Mouse (Mus musculus): Measurements from ENCODE around the gene Rbm3.
A peak's percentile ranks its signal among the peaks of the same experiment; 100 is the strongest.
"Not testable (repeated sequence)": the region's sequence is repeated elsewhere in the genome, so short reads cannot be mapped to it uniquely, and the experiment has no call there.

Rbm3 gene

DNA sequence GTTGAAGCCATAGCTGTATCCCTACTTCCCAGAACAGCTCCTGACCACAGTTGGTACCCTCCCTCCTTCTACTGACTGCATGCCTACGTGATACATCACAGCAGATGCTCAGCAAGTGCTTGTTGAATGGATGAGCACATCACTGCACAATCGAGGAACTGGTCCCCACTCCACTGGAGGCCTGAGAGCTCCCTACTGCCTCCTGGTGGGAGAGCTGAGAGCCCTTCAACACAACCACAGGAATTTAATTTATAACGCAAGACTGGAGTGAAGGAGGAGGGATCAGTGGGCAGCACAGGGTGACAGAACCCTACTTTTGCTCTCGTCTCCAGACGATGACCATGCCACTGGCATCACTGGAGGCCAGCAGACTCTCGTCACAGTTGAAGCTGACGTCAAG lies 20.4 kb downstream of the Rbm3 start:
- DNase-seq = no peak

DNA sequence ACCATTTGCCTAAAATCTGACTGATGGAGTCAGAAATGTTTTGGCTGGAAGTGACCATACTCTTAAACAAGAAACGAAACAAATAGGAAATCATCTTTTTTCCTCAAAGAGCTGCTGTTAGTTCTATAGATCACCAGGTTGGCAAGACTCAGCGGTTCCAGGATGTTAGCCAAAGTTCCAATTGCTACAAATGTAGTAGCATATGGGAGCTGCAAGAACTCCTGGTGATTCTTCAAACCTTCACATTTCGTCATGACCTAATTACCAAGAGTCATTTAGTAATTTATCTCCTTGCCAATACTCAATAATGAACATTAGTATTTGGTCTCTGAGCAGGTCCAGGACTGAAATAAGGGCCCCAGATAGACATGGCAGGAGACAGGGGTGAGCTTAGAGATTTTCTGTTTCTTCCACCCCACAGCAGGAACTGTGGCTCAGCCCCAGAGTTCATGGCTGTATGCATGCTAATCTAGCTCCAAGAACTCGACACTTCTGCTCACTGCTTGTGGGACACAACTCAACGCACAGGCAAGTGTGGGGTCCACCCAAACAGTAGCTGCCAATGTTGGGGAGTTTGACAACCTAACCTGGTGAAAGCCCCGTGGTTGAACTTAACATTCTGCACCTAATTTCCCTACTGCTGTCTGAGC lies 21.7 kb downstream of the Rbm3 start:
- no peak for DNase-seq

DNA sequence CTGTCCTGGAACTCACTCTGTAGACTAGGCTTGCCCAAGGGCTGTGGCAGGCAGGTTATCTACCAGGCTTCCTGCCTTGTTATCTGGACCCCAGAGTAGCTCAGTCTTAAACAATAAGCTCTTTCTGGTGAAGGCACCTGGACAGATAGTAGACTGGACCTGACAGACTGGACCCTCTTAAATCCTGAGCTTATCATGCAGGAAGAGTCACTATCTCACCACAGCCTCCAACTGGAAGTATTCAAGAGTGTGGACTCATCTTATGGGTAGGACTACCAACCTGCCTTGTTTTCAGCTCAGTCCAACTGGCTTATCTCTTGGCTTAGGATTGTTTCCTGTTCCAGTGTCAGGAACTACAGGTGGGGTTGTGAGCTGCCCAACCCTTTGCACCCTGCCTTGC lies 28.4 kb downstream of the Rbm3 start:
- DNase-seq = no peak

DNA sequence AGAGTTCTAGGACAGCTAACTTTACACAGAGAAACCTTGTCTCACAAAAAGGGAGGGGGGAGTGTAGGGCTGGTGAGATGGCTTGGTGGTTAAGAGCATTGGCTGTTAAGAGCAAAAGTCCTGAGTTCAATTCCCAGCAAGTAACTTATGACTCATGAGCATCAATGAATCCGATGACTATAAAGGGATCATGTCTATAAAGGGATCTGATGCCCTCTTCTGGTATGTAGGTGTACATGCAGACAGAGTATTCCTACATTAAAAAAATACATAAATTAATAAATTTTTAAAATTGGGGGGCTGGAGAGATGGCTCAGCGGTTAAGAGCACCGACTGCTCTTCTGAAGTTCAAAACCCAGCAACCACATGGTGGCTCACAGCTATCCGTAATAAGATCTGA lies 30.4 kb downstream of the Rbm3 start:
- no peak for DNase-seq

DNA sequence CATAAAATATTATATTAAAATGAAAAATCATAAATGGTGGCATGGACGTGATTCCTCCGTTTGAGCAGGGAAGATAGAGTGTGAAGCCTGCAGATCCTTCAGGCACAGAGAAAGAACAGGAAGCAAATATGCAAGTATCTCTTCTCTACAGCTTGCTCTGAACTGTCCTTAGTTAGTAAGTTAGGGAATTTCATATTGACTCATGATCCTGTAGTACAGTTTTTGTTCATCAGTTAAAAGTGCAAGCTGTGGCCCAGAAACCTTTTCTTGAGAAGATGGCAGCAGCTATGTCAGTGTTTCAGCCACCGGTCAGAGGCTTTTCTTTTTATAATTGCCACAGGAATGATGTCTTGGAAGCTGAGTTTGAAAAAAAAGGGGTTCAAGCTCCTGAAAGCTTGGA lies 40.7 kb downstream of the Rbm3 start:
- DNase-seq = no peak

DNA sequence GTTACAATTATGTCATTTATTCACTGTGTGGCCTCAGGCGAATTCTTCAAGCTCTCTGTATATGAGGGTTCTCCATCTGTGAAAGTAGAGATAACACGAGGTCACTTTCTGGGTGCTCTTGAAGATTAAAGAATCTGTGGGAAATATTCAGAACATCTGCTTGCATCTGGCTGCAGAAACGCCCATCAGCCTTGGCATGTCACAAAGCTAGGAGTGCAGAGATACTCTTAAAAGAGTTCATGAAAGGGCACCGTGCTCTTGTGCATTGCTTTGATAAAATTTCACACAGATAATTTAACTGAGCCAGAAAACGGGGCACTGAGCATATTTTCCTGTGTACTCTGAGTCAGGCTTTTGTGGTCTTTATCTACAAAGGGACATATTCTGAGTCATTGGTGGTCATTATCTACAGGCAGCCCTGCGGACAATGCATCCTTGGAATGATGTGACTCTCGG lies 43.4 kb downstream of the Rbm3 start:
- no peak for DNase-seq

DNA sequence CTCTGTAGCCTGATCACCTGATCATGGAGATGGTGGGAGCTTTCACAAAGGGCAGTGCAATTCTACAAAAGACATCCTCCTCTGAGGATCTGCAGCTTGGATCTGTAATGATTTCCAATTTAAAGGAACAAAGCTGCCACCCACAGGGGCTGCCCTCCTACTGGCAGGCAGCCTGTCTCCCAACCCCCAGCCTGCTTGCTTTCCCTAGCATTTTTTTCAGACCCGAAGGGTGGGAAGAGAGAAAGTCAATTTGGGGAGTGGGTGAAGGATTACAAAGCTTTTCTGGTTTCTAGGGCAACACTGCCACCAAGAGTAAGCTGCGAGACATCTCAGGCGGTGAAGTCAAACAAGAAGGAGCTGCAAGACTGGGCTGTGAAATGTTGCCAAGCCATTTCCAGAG lies 44.7 kb downstream of the Rbm3 start:
- no peak for DNase-seq

DNA sequence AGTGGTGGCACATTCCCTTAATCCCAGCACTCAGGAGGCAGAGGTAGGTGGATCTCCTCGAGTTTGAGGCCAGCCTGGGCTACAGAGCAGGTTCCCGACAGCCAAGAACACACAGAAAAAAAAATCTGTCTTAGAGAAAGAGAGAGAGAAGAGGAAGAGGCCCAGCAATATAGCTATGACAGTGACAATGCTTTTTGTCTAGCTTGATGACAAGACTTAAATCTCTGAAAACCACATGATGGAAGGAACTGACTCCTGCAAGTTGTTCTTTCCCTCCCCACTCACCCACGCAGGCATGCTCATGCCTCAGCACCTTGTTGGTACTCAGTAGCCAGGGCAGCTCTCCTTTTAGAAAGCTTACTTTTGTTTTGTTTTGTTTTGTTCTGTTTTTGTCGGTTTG lies 46.2 kb downstream of the Rbm3 start:
- DNase-seq = no peak

DNA sequence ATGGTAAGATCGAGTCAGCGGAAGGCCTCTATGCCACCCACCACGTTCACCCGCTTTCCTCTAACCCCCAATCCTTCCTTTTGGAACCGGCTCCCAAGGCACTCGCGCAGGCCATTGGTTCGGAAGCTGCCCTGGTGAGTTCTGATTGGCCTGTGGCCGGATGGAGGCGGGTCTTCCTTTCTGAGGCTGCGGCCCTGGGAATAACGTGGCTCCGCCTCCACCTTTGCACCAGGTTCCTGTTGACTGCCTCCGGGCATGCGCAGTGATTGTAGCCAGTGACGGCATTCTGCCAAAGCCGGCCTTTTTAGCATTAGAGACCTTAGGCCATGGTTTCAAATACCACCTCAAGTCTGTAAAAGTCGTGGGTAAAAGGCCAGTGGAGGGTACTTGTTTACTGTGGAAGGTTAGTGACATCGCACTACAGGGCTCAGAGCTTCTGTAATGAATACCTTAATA lies 48.9 kb downstream of the Rbm3 start:
- DNase-seq = peak; percentile 90 to 95

DNA sequence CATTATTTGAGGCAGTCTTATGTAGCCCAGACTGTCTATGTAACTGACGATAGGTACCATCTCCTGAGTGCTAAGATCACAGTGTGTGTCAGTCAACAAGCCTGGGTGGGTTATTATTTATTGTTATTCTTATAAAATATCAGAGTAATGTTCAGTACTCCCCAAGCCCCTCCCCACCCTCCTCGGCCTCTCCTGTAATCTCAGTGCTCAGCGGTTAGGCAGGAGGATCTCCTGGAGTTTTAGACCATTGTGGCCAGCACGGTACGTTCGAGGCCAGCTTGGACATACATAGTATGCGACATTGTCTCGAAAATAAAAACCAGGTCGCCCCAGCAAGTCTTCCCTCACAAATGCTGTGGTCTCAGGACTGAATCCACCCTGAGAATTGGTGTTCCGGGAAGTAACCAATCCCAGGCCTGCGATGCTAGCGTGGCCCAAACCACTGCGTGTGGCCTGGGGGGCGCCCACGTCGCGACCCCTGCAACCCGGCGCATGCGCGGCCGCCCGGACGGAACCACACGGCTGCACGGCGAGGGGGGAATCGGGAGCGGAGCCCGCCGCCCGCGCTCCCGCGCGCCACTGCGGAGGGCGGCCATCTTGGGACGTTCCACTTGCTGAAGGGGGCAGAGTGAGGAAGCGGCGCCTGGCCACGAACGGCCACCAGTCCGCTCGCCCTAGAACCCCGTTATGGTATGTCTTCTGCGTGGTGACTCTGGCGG lies 49.5 kb downstream of the Rbm3 start:
- DNase-seq = peak; percentile 67 to 85

DNA sequence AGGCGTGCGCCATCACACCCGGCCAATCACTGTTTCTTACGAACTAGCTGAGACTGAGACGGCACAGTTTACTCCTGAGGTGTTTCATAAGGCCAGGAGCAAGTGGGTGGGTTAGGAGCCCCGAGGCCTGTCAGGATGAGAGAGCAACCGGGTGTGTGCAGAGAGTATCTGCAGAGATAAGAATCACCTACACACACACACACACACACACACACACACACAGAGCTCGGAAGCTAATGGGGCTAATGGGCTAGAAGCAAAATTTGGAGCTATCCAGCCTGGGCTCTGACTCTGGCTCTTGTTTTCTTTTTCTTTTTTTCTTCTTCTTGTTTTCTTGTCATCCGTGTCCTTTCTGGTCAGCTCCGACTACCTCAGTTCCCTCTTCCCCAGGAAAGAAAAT lies 50.1 kb downstream of the Rbm3 start:
- DNase-seq = no peak

DNA sequence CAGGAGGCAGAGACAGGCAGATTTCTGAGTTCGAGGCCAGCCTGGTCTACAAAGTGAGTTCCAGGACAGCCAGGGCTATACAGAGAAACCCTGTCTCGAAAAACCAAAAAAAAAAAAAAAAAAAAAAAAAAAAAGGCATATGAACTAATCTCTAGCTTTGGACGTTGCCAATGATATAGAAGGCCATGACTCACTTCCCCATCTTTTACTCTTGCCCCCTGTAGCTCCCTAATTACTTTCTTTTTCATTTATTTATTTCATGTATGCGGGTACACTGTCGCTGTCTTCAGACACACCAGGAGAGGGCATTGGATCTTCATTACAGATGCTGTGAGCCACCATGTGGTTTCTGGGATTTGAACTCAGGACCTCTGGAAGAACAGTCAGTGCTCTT lies 54.7 kb downstream of the Rbm3 start:
- DNase-seq = not testable (repeated sequence)

DNA sequence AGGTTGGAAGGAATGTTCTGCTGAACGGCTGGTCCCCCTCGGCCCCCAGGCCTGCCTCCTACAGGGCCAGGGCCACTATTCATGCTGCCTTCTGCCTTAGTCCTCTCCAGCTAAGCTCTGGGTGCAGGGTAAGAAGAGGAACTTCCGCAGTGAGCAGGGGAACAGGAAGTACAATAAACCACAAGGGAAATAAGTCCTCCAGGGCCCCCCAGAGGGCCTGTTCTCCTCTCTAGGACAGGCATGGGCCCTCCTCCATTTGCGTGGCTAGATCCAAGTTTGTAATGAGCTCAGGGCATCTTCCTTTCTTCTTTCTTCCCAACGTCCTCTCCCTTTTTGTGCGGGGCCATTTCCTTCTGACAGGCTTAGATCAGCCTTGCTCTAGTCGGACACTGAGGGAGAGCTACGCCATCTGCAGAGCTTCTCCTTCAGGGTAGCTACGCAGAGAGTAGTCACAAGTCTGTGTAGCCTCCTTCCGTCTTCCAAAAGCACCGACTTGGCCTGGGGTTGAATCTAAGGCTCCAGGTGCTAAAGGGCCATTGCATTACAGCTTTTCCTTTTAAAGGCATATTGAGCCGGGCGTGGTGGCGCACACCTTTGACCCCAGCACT lies 55.2 kb downstream of the Rbm3 start, which contains the start of gene Was:
Gene Was, minus strand, starts transcription at position 153 of the 608 bp plus-strand sequence.
- peak; percentile 32 to 60 for DNase-seq

DNA sequence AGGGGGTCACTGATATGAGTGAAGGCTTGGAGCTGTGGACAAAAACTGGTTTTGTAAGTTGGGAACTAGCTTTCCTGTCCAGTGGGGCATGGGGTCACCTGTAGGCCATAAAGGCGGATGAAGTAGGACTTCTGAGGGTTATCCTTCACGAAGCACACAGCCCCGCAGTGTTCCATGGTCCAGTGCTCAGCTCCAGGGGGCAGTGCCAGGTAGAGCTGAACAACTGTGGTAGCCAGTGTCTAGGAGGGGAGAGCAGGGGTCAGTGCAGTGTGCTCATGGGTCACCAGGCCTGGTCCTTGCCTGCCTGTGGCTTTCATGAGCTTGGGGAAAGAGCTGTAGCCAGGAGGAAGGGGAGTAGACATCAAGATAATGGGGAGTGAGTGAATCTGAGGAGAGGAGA lies 55.9 kb downstream of the Rbm3 start:
- DNase-seq = peak in 1 of 2 experiments; percentile 4

All from thymus, adult 18-20 months (tissue).